Mouse (Mus musculus): Measurements from ENCODE around the gene Arhgdib. TPM values are rescaled to one million over a fixed set of nuclear protein-coding genes. Genes with fewer than 3 reads are reported as not detected.

Arhgdib gene
- polyA plus RNA-seq, 1 experiment from 2014 or later = 68.4 TPM

DNA sequence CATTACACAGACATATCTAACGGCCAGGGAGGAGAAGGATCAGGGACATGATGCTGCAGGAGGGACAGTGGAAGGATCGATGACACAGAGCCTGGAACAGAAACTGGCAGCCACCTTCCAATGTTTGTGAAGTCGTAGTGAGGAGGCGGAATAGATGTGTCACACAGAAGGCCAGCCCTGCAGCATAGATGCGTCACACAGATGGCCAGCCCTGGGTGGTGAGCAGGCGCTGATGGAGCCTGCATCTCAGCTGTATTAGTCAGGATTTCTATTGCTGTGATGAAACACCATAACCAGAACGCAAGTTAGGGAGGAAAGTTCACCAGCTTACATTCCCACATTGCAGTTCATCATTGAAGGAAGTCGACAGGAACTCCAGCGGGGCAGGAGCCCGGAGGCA lies 24.2 kb upstream of the Arhgdib start:
- Histone ChIP-seq H3K9me3 (ENCODE audit: low read length) (no peaks in the 10 kb centered on the region), H3K27ac (ENCODE audit: low read length) (no peak overlapping the region), H3K36me3 (ENCODE audit: insufficient read depth, low read length) (no peaks in the 10 kb centered on the region), H3K4me2 (replicated peaks; ENCODE audit: low read depth, low read length) (no peak overlapping the region), H3K9ac (replicated peaks; ENCODE audit: low read depth) (no peak overlapping the region), H3K27me3 (replicated peaks; ENCODE audit: insufficient read depth, low read length) (no peaks in the 10 kb centered on the region), H3K4me3 (ENCODE audit: low read depth, low read length) (no peak overlapping the region), H3K4me1 (ENCODE audit: insufficient read depth, low read depth, low read length) (no peaks in the 10 kb centered on the region)
- DNase-seq (ENCODE audit: low spot score) (peak; percentile 49), ATAC-seq (peak; percentile 79)
- TF ChIP-seq EP300 (IDR thresholded peaks at IDR 0.05) = no peak
- no peak for TF ChIP-seq CTCF (IDR thresholded peaks at IDR 0.05)
- 63% methylated on average over 10 of the region's 10 CpGs for WGBS

DNA sequence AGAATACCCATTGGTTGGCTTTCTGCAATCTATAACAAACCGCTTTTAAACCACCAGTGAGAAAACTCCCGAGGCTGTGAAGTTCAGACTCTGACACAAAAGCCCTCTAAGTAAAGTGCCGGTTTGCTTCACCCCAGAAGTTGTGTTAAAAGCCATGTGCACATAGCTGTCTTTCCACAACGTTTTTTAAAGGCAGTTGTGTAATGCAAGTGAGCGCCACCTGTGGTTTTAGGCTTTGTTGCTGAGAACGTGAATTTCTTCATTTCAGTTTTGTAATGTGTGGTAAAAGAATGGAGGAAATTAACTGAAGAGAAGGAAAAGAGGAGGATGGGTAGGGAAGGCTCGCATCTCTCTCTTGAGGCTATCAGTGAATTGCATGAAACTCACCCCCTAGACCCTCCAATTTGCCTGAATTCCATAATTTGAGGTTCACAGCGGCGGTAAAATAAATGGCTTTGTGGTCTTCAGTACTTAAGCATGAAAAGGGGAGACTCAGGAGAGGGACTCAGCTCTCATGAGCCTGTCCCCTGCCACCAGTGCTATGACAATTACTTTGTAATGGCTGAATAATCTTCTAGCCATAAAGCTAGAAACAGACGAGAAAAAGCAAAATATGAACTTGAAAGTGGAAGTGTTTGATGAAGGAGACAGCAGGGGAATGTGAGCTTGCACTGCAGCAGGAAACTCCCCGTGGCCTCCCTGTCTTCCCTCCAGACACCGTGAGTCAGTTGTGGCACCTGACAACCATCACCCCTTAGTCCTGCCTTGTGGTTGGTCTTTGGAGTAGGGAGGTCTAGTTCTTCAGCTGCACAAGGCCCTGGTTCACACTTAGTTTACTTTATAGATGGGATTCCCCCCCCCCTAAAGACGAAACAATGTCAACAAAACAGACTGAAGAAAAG lies 23.2 kb upstream of the Arhgdib start:
- Histone ChIP-seq H3K9ac (replicated peaks; ENCODE audit: low read depth) (no peak overlapping the region), H3K27me3 (replicated peaks; ENCODE audit: insufficient read depth, low read length) (no peaks in the 10 kb centered on the region), H3K4me3 (ENCODE audit: low read depth, low read length) (no peak overlapping the region), H3K4me2 (replicated peaks; ENCODE audit: low read depth, low read length) (no peak overlapping the region), H3K9me3 (ENCODE audit: low read length) (no peaks in the 10 kb centered on the region), H3K4me1 (ENCODE audit: insufficient read depth, low read depth, low read length) (no peaks in the 10 kb centered on the region), H3K27ac (ENCODE audit: low read length) (no peak overlapping the region), H3K36me3 (ENCODE audit: insufficient read depth, low read length) (no peaks in the 10 kb centered on the region)
- peak; percentile 65 for DNase-seq (ENCODE audit: low spot score)
- no peak for ATAC-seq
- WGBS = 55% methylated on average over 13 of the region's 13 CpGs
- TF ChIP-seq EP300 (IDR thresholded peaks at IDR 0.05) (no peak), CTCF (IDR thresholded peaks at IDR 0.05) (peak; percentile 37)

DNA sequence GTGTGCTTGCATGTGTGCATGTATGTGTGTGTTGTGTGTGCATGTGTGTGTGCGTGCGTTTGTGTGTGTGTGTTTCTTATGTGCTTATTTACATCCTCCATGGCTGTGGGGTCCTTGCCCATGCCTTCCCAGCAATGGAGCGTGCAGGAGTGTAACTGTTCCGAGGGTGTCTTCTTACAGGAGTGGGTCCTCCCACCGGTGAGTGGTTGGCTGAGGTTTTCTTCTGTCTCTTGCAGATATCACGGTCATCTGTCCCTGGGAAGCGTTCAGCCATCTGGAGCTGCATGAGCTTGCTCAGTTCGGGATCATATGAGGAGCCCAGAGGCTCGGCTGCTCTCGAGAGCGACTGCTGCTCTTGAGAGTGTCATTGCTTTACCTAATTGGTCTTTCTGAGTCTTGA lies 21.3 kb upstream of the Arhgdib start:
- H3K4me1 ChIP-seq (ENCODE audit: insufficient read depth, low read depth, low read length) = no peaks in the 10 kb centered on the region
- no peak for DNase-seq (ENCODE audit: low spot score)
- no peaks in the 10 kb centered on the region for H3K27me3 ChIP-seq (replicated peaks; ENCODE audit: insufficient read depth, low read length)
- no peak overlapping the region for H3K27ac ChIP-seq (ENCODE audit: low read length)
- no peak for ATAC-seq
- H3K36me3 ChIP-seq (ENCODE audit: insufficient read depth, low read length) = no peaks in the 10 kb centered on the region
- WGBS = 75% methylated on average over 11 of the region's 11 CpGs
- H3K9me3 ChIP-seq (ENCODE audit: low read length) = no peaks in the 10 kb centered on the region
- H3K9ac ChIP-seq (replicated peaks; ENCODE audit: low read depth) = no peak overlapping the region
- no peak overlapping the region for H3K4me2 ChIP-seq (replicated peaks; ENCODE audit: low read depth, low read length)
- no peak overlapping the region for H3K4me3 ChIP-seq (ENCODE audit: low read depth, low read length)
- TF ChIP-seq CTCF (IDR thresholded peaks at IDR 0.05) = no peak
- no peak for TF ChIP-seq EP300 (IDR thresholded peaks at IDR 0.05)

DNA sequence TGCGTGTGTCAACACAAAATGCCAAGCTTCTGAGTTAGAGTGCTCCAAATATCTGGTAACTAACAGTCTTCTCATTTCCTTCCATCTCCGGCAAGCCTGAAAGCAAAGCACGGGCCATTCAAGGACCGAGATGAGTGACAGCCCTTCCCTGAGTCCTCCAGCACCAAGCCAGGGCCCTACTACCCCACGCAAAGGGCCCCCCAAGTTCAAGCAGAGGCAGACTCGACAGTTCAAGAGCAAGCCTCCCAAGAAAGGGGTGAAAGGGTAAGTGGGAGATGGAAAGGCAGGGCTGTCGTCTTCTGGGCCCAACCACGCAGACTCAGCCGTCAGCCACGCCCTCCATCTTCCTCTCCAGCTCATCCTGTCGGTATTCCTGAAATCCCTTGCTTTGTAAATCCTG lies 17.4 kb upstream of the Arhgdib start:
- no peaks in the 10 kb centered on the region for H3K9me3 ChIP-seq (ENCODE audit: low read length)
- H3K4me2 ChIP-seq (replicated peaks; ENCODE audit: low read depth, low read length) = no peak overlapping the region
- H3K27ac ChIP-seq (ENCODE audit: low read length) = no peak overlapping the region
- H3K27me3 ChIP-seq (replicated peaks; ENCODE audit: insufficient read depth, low read length) = no peaks in the 10 kb centered on the region
- TF ChIP-seq CTCF (IDR thresholded peaks at IDR 0.05) (no peak), EP300 (IDR thresholded peaks at IDR 0.05) (no peak)
- no peaks in the 10 kb centered on the region for H3K4me1 ChIP-seq (ENCODE audit: insufficient read depth, low read depth, low read length)
- H3K4me3 ChIP-seq (ENCODE audit: low read depth, low read length) = no peak overlapping the region
- WGBS = 42% methylated on average over 11 of the region's 11 CpGs
- ATAC-seq (no peak), DNase-seq (ENCODE audit: low spot score) (no peak)
- H3K36me3 ChIP-seq (ENCODE audit: insufficient read depth, low read length) = no peaks in the 10 kb centered on the region
- H3K9ac ChIP-seq (replicated peaks; ENCODE audit: low read depth) = no peak overlapping the region

DNA sequence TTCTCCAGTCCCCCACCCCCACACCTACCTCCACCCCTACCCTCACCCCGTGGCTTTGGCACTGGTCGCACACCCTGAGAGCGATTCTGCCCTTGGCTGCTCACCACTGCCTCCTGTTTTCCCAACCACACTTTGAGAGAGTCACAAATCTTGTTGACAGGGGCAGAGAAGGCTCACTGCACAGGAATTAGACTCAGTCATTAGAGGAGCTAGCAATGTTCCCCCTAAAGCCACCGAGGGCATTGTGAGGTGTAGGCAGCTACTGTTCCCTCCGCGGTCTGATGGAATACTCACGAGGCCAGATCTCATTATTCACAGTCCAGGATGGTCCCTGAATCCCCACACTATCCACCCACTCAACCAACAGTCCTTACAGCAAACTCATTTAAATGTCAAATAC lies 15.4 kb upstream of the Arhgdib start:
- Histone ChIP-seq H3K36me3 (ENCODE audit: insufficient read depth, low read length) (no peaks in the 10 kb centered on the region), H3K9me3 (ENCODE audit: low read length) (no peaks in the 10 kb centered on the region), H3K27ac (ENCODE audit: low read length) (no peak overlapping the region), H3K4me1 (ENCODE audit: insufficient read depth, low read depth, low read length) (no peaks in the 10 kb centered on the region), H3K4me2 (replicated peaks; ENCODE audit: low read depth, low read length) (no peak overlapping the region), H3K4me3 (ENCODE audit: low read depth, low read length) (no peak overlapping the region), H3K27me3 (replicated peaks; ENCODE audit: insufficient read depth, low read length) (no peaks in the 10 kb centered on the region), H3K9ac (replicated peaks; ENCODE audit: low read depth) (no peak overlapping the region)
- DNase-seq (ENCODE audit: low spot score) = no peak
- TF ChIP-seq EP300 (IDR thresholded peaks at IDR 0.05) = no peak
- no peak for ATAC-seq
- 64% methylated on average over 7 of the region's 7 CpGs for WGBS

DNA sequence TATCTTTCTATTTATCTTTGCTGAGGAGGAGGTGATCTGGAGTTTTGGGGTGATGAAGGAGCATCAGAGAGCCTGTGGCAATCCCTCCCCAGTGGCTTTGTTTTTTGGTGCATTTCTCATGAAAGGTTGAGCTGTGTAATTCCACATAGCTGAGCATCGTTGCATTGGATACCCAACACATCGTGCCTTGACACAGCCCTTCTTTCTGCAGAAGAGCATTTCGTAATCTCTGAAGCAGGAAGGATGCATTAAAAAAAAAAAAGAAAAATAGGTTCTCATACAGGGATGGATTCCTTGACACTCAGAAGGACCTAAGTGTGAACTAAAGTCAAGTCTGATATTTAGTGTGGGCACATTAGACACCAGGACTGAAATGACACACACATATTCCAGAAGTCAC lies 13.5 kb upstream of the Arhgdib start:
- Histone ChIP-seq H3K27ac (ENCODE audit: low read length) (no peak overlapping the region), H3K36me3 (ENCODE audit: insufficient read depth, low read length) (no peaks in the 10 kb centered on the region), H3K4me2 (replicated peaks; ENCODE audit: low read depth, low read length) (no peak overlapping the region), H3K4me3 (ENCODE audit: low read depth, low read length) (no peak overlapping the region), H3K4me1 (ENCODE audit: insufficient read depth, low read depth, low read length) (no peaks in the 10 kb centered on the region), H3K27me3 (replicated peaks; ENCODE audit: insufficient read depth, low read length) (no peaks in the 10 kb centered on the region), H3K9me3 (ENCODE audit: low read length) (no peaks in the 10 kb centered on the region), H3K9ac (replicated peaks; ENCODE audit: low read depth) (no peak overlapping the region)
- 81% methylated on average over 3 of the region's 3 CpGs for WGBS
- TF ChIP-seq CTCF (IDR thresholded peaks at IDR 0.05) (no peak), EP300 (IDR thresholded peaks at IDR 0.05) (no peak)
- ATAC-seq = no peak
- no peak for DNase-seq (ENCODE audit: low spot score)

Data from lung, postnatal 0 days (tissue).